Mouse (Mus musculus) large intestine, adult 2 months (tissue): ENCODE results near the gene Sorcs2. TPM values are rescaled to one million over a fixed set of nuclear protein-coding genes. Genes with fewer than 3 reads are reported as not detected.

Source experiments
- DNase-seq: peaks from one replicate; pipeline ENCODE4 v3.0.0-alpha.2; 2012; ENCODE audit warnings: low read depth, low spot score
- WGBS: fragments of 180-500 bp; shearing (Covaris S2); methylation state at CpG from one replicate; pipeline ENCODE4 v1.1.7; 2018; 5-methylcytosine and 5-hydroxymethylcytosine counted together
- polyA plus RNA-seq: library from polyadenylated mRNA; depleted of rRNA; stranded (reverse); fragments of >200 nt; gene quantifications from 2 replicates; pipeline ENCODE4 v1.2.3, GENCODE M21; 2012

The Sorcs2 gene
- polyA plus RNA-seq, 1 experiment: 3.9 TPM

GRCm38 (mm10) chr5:36041756-36042155 lies 356.2 kb downstream of the Sorcs2 start:
- no peak for DNase-seq
- 92% methylated on average over 6 of the region's 6 CpGs for WGBS

GRCm38 (mm10) chr5:36041236-36041562 lies 356.7 kb downstream of the Sorcs2 start:
- no peak for DNase-seq

GRCm38 (mm10) chr5:36040398-36041235 lies 357.3 kb downstream of the Sorcs2 start:
- no peak for DNase-seq
- WGBS: 68% methylated on average over 13 of the region's 13 CpGs

- 90% methylated on average over 5 of the region's 5 CpGs for WGBS
- DNase-seq: no peak
Measured at GRCm38 (mm10) chr5:36039596-36039995, 358.3 kb downstream of the Sorcs2 start.

- peak; percentile 27 for DNase-seq
- 57% methylated on average over 8 of the region's 8 CpGs for WGBS
Measured at GRCm38 (mm10) chr5:36033531-36034426, 364.2 kb downstream of the Sorcs2 start.

- 89% methylated on average over 4 of the region's 4 CpGs for WGBS
- DNase-seq: no peak
Measured at GRCm38 (mm10) chr5:36025076-36025475, 372.9 kb downstream of the Sorcs2 start.

GRCm38 (mm10) chr5:36024003-36024685 lies 373.8 kb downstream of the Sorcs2 start:
- WGBS: 86% methylated on average over 9 of the region's 9 CpGs
- no peak for DNase-seq

GRCm38 (mm10) chr5:36022361-36022760 lies 375.6 kb downstream of the Sorcs2 start:
- no peak for DNase-seq
- 100% methylated on average over 1 of the region's 1 CpGs for WGBS

GRCm38 (mm10) chr5:36021091-36021490 lies 376.8 kb downstream of the Sorcs2 start:
- no peak for DNase-seq
- WGBS: 78% methylated on average over 3 of the region's 3 CpGs

- WGBS: 88% methylated on average over 3 of the region's 3 CpGs
- DNase-seq: no peak
Measured at GRCm38 (mm10) chr5:36018366-36018765, 379.6 kb downstream of the Sorcs2 start.

- DNase-seq: no peak
- WGBS: 76% methylated on average over 4 of the region's 4 CpGs
Measured at GRCm38 (mm10) chr5:36009405-36009804, 388.5 kb downstream of the Sorcs2 start.

- WGBS: 79% methylated on average over 10 of the region's 10 CpGs
- no peak for DNase-seq
Measured at GRCm38 (mm10) chr5:36007649-36008048, 390.3 kb downstream of the Sorcs2 start.

- WGBS: 61% methylated on average over 5 of the region's 5 CpGs
- DNase-seq: no peak
Measured at GRCm38 (mm10) chr5:36006586-36006985, 391.4 kb downstream of the Sorcs2 start.

- no peak for DNase-seq
- 49% methylated on average over 8 of the region's 8 CpGs for WGBS
Measured at GRCm38 (mm10) chr5:36006106-36006505, 391.8 kb downstream of the Sorcs2 start.

- WGBS: 84% methylated on average over 10 of the region's 10 CpGs
- no peak for DNase-seq
Measured at GRCm38 (mm10) chr5:36003797-36004196, 394.1 kb downstream of the Sorcs2 start.

- WGBS: 84% methylated on average over 11 of the region's 11 CpGs
- no peak for DNase-seq
Measured at GRCm38 (mm10) chr5:35989986-35990735, 407.8 kb downstream of the Sorcs2 start.

GRCm38 (mm10) chr5:35989506-35989905 lies 408.4 kb downstream of the Sorcs2 start:
- DNase-seq: no peak
- WGBS: 86% methylated on average over 6 of the region's 6 CpGs

- 95% methylated on average over 8 of the region's 8 CpGs for WGBS
- no peak for DNase-seq
Measured at GRCm38 (mm10) chr5:35988085-35988484, 409.9 kb downstream of the Sorcs2 start.

GRCm38 (mm10) chr5:35985611-35986010 lies 412.3 kb downstream of the Sorcs2 start:
- DNase-seq: no peak
- WGBS: 84% methylated on average over 8 of the region's 8 CpGs
